Comparison of ENCODE assay signal across 26 mouse cellular contexts in genomic region chr14:30746160-30746559, GRCm38 (mm10).
"Had no signal": no experiment of that assay in that cellular context is flagged by ENCODE, and none has a peak within 500 bp of the region (broad histone marks: within the 10 kb centered on the region; RNA-seq: fewer than 3 reads in every experiment).

No protein-coding gene starts in this region.

- DNase-seq: gastrocnemius, postnatal 14 days; gastrocnemius, postnatal 36 days; heart, adult 11 months; heart, adult 2 months; heart, postnatal 14 days; heart, postnatal 36 days; kidney, adult 11 months; kidney, adult 2 months; kidney, adult 9 months; kidney, postnatal 14 days; kidney, postnatal 36 days; layer of hippocampus, adult 9-11 months; layer of hippocampus, postnatal 36 days; left cerebral cortex, postnatal 4 days had no signal

- ATAC-seq: hindbrain, postnatal 0 days; intestine, embryonic 16.5 days; liver, embryonic 12.5 days had no signal

- H3K4me1 ChIP-seq: heart, embryonic 13.5 days; heart, embryonic 15.5 days; hindbrain, embryonic 13.5 days; hindbrain, embryonic 15.5 days; kidney, embryonic 15.5 days; limb, embryonic 15.5 days had no signal

- H3K27ac ChIP-seq: heart, adult 2 months; heart, embryonic 13.5 days; heart, embryonic 15.5 days; hindbrain, embryonic 13.5 days; hindbrain, embryonic 15.5 days; hindbrain, postnatal 0 days; kidney, embryonic 15.5 days; kidney, postnatal 0 days; limb, embryonic 12.5 days; limb, embryonic 15.5 days; liver, embryonic 12.5 days; liver, embryonic 14.5 days had no signal

- H3K4me3 ChIP-seq: heart, adult 2 months; heart, embryonic 13.5 days; heart, embryonic 15.5 days; hindbrain, embryonic 13.5 days; hindbrain, embryonic 15.5 days; kidney, embryonic 15.5 days; limb, embryonic 12.5 days; limb, embryonic 15.5 days; liver, embryonic 12.5 days had no signal
